Mouse (Mus musculus) embryonic facial prominence, embryonic 15.5 days (tissue): ENCODE results near the gene Chrna7. TPM values are rescaled to one million over a fixed set of nuclear protein-coding genes. Genes with fewer than 3 reads are reported as not detected.

Source experiments
- polyA plus RNA-seq: library from polyadenylated mRNA; unstranded; fragments of >200 nt; fragmentation: Nextera tagmentation; extraction: Ambion mirVana; gene quantifications from 2 replicates; pipeline ENCODE4 v1.2.1, GENCODE M21; 2015

The Chrna7 gene
- polyA plus RNA-seq, 1 experiment from 2014 or later: 1.5 TPM

Other genes starting within 250 kb of the Chrna7 start
- 0.25 and 0.26 TPM in 2 replicates for gene Otud7a, start 232.2 kb upstream of the Chrna7 start, polyA plus RNA-seq